Mouse (Mus musculus) hindlimb bud, embryonic 11.5 days (tissue): ENCODE results near the gene Dffa.
"Not testable (repeated sequence)": the region's sequence is repeated elsewhere in the genome, so short reads cannot be mapped to it uniquely, and the experiment has no call there.

Source experiments
- DNase-seq: peaks from one replicate; pipeline ENCODE4 v3.0.0-alpha.2; 2012; ENCODE audit warnings: low read depth, low spot score; ENCODE audit errors: extremely low spot score

The Dffa gene

DNA sequence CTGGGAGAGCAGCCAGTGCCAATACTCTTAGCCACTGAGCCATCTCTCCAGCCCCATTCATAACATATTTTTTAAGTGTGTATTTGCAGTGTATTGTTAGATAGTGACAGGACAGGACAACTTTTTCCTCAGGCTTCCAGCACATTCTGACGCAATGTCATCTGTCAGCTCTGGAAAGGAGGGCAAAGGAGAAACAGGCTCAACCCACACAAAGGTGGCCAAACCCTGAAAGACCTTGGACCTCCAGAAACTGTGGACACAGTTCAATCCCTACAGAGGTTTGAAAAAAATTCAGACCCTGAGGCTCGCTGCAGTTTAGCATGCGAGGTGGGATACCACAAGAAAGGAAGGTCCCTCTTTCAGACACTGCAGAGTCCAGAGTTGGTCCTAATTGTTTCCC, 6.0 kb upstream of the Dffa start:
- DNase-seq = no peak

DNA sequence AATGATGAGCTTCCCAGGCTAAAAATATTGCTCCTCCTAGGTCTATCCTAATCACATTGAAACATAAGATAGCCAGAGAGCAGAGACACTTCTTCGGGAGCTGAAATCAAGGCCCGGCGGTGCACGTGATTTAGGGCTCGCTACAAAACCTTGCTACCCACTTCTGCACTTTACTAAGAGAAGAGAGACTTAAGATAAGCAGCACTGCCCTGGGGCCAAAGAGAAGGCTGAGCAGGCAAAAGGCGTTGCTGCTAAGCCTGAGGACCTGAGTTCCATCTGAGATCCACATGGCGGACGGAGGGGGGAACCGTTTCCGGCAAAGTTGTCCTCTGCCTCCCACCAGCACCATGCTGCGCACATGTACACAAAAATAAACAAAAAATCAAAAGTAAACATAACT, 5.4 kb upstream of the Dffa start:
- no peak for DNase-seq

GRCm38 (mm10) chr4:149099369-149100017, 4.5 kb upstream of the Dffa start, which contains the start of gene Pex14:
Pex14 (minus strand) TSS chr4:149099876.
- peak; percentile 52 for DNase-seq

- not testable (repeated sequence) for DNase-seq
Measured at GRCm38 (mm10) chr4:149100449-149100848, 3.5 kb upstream of the Dffa start.

DNA sequence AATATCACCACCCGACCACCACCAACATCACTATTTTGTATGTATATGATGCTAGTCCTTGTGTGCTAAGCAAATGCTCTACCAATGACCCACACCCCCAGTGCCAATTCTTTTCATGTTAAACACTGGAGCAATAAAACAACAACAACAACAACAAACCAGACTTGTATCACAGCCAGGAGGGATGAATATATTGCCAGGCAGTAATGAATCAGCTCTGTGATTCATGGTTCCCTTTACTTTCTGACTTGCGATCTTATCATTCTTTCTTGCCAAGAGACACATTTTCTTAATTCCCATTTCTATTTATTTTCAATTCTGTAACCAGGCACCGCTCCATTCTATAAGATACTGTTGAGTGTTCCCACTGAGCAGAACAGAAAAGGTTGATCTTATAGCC, 2.5 kb upstream of the Dffa start:
- DNase-seq = no peak

GRCm38 (mm10) chr4:149119978-149120562, 16.1 kb downstream of the Dffa start:
- DNase-seq = not testable (repeated sequence)

- DNase-seq = no peak
Measured at GRCm38 (mm10) chr4:149123432-149123831, 19.5 kb downstream of the Dffa start.

GRCm38 (mm10) chr4:149125341-149126114, 21.6 kb downstream of the Dffa start:
- DNase-seq = no peak

GRCm38 (mm10) chr4:149126115-149126509, 22.2 kb downstream of the Dffa start:
- DNase-seq = no peak

DNA sequence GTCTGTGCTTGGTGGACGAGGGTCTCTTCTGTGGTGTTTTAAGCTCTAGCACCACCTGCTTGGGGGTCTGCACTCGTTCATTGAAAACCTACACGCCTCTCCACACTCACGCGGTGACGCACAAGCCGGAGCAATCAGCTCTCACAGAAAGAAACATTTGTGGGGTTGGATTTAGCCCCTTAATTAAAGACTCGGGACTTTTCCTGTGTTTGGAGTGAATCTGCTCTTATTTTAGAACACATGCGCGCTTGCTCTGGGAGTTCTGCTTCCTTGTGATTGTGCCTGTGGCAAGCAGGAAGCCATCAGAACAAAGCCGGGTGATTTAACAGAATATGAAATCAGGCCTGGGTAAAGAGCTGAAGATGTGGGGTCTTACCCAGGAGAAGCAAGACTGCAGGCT, 22.7 kb downstream of the Dffa start, which contains the start of gene Cort:
Cort (minus strand) TSS at position 101 of the 400 bp plus-strand sequence.
- DNase-seq = no peak

- DNase-seq = no peak
Measured at GRCm38 (mm10) chr4:149128467-149128866, 24.5 kb downstream of the Dffa start.

GRCm38 (mm10) chr4:149131021-149131752, 27.2 kb downstream of the Dffa start:
- DNase-seq = no peak

GRCm38 (mm10) chr4:149131789-149132565, 28.0 kb downstream of the Dffa start:
- no peak for DNase-seq

DNA sequence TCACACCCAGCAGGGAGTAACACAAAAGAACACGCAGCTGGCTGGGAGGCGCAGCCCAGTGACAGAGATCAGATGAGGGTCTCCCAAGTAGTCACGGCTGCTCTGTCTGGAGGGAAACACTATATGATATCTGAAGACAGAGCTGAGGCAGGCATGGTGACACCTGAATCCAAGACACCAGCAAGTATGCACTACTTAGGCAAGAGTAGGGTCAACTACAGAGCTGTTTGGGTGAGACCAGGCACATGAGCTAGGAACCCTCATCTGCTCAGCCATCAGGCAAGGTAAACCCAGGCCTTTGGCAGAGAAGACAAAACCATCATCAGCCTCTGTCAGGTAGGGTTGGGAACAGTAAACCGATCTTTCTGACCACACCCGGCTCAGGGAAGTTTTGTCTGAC, 29.4 kb downstream of the Dffa start:
- no peak for DNase-seq

GRCm38 (mm10) chr4:149136116-149136850, 32.3 kb downstream of the Dffa start:
- no peak for DNase-seq

DNA sequence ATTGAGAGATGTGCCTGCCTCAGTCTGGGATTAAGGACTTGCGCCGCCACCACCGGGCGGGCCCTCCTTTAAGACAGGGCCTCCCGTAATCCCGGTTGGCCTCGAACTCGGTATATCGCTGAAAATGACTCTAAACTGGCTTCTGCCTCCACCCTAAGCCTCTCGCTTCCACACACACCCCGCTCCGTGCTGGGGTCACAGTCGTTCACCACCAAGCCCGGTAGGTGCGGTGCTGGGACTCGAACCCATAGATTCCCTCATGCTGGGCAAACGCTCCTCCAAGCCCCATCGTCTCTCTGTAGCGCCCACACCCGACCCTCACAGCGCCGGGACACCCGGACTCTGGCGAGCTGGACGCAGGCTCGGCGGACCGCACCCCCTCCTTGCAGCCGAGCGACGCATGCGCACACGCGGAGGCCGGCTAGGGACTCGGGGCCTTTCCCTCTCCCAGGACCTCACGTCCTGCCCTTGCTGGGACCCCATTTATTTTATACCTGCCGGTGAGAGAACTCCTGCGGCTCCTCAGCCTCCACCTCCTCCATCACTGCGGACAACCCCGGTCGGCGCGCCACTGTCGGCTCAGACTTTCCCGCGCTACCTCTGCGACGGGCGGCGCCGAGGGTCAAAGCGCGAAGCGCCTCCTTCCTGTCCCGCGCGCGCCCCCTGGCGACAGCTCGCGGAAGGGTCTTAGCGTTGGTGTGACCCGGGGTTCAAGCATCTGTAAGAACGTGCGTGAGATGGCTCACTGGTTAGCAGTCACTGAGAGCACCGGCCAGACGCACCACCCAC, 33.2 kb downstream of the Dffa start, which contains the start of gene Cenps:
Cenps (minus strand) TSS at position 648 of the 789 bp plus-strand sequence.
- DNase-seq = peak; percentile 50

DNA sequence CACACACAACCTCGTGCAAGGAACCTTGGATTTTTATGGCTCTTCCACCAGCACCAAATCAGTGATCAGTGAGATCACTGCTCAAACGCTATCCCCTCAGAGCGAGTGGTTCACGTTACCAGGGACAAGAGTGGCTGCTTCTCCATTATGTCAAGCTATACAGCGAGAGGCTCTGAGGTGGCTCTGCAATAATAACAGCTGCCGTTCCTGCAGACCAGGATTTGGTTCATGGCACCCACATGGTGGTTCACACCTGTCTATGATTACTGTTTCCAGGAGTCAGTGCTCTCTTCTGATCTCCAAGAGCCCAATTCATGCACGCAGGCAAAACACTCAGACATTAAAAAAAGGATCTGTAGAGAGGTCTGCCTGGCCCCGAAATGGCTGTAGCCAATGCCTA, 34.6 kb downstream of the Dffa start:
- no peak for DNase-seq

DNA sequence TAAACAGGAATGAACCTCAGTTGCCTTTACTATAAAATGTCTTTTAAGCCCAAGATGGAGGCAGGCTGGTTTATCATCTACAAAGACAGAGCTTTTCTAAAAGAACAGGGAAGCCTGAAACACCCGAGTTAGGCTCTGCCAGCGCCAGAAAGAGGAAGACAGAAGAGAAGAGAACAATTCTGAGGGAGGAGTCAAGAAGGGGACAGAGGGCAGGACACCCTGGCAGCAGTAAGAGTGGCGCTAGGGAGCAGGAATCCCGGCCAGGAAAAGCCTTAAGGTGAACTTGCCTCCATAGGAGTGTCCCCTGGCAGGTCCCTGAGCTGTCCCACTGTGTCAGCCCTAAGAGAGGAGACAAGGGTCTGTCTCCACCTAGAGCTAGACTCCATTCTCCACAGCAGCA, 39.6 kb downstream of the Dffa start:
- DNase-seq = no peak

DNA sequence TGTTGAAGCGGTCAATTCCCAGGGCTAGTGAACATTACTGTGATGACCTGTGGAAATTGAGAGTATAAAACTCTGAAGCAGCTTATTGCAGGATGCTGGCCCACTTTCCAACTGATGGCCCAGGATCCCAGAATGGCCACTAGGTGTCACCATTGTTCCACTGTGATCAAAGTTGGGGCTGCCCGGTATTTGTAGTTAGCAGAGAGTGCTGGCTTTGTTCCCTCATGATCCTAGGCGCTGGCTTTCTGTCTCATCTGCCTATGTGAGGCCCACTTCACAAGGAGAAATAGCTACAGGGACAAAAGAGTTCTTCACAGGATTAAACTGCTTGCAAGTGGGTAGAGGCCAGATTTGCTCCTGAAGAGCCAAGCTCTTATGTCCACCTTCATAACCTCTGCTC, 40.5 kb downstream of the Dffa start:
- peak; percentile 74 for DNase-seq
